Mouse (Mus musculus) embryonic stem cell, embryonic (primary cell): ENCODE results near the gene Zfp1.

Experiments used
- CTCF ChIA-PET, 4 experiments: fragments of 300-600 bp in 2 of 4; fragments of 350-600 bp in 2 of 4; sonication (Branson Sonifier 250); formaldehyde crosslinking; loops; one replicate each; lab custom pipeline; 2022; ENCODE audit warnings: inconsistent platforms in 2 of 4; lab: Charles Lee
- POLR2A ChIA-PET, 4 experiments: fragments of 300-600 bp in 2 of 4; fragments of 350-600 bp in 2 of 4; sonication (Branson Sonifier 250); formaldehyde crosslinking; loops; one replicate each; lab custom pipeline; 2022; ENCODE audit warnings: antibody characterized with exemption in 4 of 4, inconsistent platforms in 1 of 4; lab: Charles Lee

The Zfp1 gene

GRCm38 (mm10) chr8:111682521-111682920, 39.3 kb downstream of the Zfp1 start:
- ChIA-PET CTCF (interaction anchor here in 2 of 4 experiments (0.7 to 3.1 kb wide), 4 partner anchors 9 to 352 kb away, joined by 3 to 14 read pairs (median 6); no protein-coding TSS in a partner anchor), POLR2A (interaction anchor here (0.5 to 2.5 kb wide), 7 partner anchors 11 to 282 kb away, joined by 3 to 9 read pairs (median 4); partner anchors contain the start of gene Zfp1 (in 1 of the 4))

- CTCF ChIA-PET = interaction anchor here in 2 of 4 experiments (0.9 to 2.2 kb wide), 2 partner anchors 10 to 137 kb away, joined by 6 read pairs; no protein-coding TSS in a partner anchor
- POLR2A ChIA-PET = interaction anchor here in 2 of 4 experiments (0.6 to 1.3 kb wide), 3 partner anchors 11 to 254 kb away, joined by 3 to 5 read pairs (median 4); partner anchors contain the start of gene Gabarapl2 (in 1 of the 2)
Measured at GRCm38 (mm10) chr8:111686881-111687280, 43.7 kb downstream of the Zfp1 start.

GRCm38 (mm10) chr8:111690960-111691445, 47.8 kb downstream of the Zfp1 start, which contains the start of gene Ctrb1:
Gene Ctrb1, minus strand, starts transcription at chr8:111691010.
- ChIA-PET CTCF (interaction anchor here (0.8 to 2.2 kb wide), 5 partner anchors 9 to 342 kb away, joined by 3 to 8 read pairs (median 3); no protein-coding TSS in a partner anchor), POLR2A (interaction anchor here in 2 of 4 experiments (0.5 to 2.6 kb wide), 6 partner anchors 8 to 343 kb away, joined by 3 to 7 read pairs (median 3); partner anchors contain the start of gene Znrf1 (in 1 of the 2))

GRCm38 (mm10) chr8:111693261-111693741, 50.1 kb downstream of the Zfp1 start:
- POLR2A ChIA-PET = interaction anchor here in 3 of 4 experiments (0.6 to 2.6 kb wide), 14 partner anchors 11 to 340 kb away, joined by 3 to 9 read pairs (median 4); partner anchors contain the start of gene Zfp1 (in 1 of the 3)
- CTCF ChIA-PET = interaction anchor here in 2 of 4 experiments (0.6 to 1.9 kb wide), 7 partner anchors 12 to 546 kb away, joined by 3 to 11 read pairs (median 4); no protein-coding TSS in a partner anchor

- POLR2A ChIA-PET = interaction anchor here in 1 of 4 experiments (3.0 kb wide), 1 partner anchor 12 kb away, joined by 16 read pairs; no protein-coding TSS in a partner anchor
- CTCF ChIA-PET = interaction anchor here in 3 of 4 experiments (0.6 to 2.6 kb wide), 3 partner anchors 14 to 361 kb away, joined by 3 to 12 read pairs (median 4); no protein-coding TSS in a partner anchor
Measured at GRCm38 (mm10) chr8:111695441-111695840, 52.2 kb downstream of the Zfp1 start.

DNA sequence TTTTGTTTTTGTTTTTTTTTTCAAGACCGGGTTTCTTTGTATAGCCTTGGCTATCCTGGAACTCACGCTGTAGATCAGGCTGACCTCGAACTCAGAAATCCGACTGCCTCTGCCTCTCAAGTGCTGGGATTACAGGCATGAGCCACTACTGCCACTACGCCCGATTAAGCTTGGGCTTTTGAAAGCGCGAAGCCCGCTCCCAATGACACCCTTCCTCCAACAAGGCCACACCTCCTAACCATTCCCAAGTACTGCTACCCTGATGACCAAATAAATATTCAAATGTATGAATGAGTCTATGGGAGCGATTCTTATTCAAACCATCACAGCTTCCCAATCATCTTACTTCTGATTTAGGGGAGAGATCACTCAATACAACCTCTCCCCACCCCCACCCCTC, 54.5 kb downstream of the Zfp1 start:
- CTCF ChIA-PET = interaction anchor here (0.6 to 2.6 kb wide), 15 partner anchors 9 to 243 kb away, joined by 3 to 12 read pairs (median 4); partner anchors contain the start of gene Gabarapl2 (in 1 of the 4)
- POLR2A ChIA-PET = interaction anchor here in 3 of 4 experiments (0.6 to 3.0 kb wide), 17 partner anchors 10 to 247 kb away, joined by 3 to 16 read pairs (median 3); partner anchors contain the start of gene Tmem231 (in 1 of the 3)

GRCm38 (mm10) chr8:111699035-111699434, 55.8 kb downstream of the Zfp1 start:
- ChIA-PET CTCF (interaction anchor here in 3 of 4 experiments (0.6 to 0.9 kb wide), 6 partner anchors 41 to 1728 kb away, joined by 3 to 9 read pairs (median 6); partner anchors contain the start of gene Znrf1 (in 1 of the 3)), POLR2A (interaction anchor here in 3 of 4 experiments (0.6 to 1.3 kb wide), 6 partner anchors 9 to 349 kb away, joined by 3 to 4 read pairs (median 3); partner anchors contain the start of gene Ctrb1 (in 1 of the 3))

DNA sequence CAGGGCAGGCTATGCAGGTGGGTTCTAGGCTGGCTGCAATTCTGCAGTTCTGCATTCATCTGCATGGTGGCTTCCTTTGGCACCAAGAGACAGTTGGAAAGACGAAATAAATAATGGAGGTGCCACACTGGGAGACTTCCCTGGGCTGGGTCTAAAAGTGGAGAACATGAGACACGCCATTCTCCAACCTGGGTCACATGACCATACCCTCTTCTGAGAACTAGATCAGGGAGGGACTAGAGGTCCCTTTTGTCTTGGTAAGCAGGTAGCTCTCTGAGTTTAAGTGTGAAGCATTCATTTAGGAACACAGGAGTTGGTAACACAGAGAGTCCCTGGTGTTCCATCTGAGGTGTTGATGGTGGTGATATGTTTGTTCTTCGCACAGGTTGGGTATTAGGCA, 57.0 kb downstream of the Zfp1 start:
- CTCF ChIA-PET = interaction anchor here in 1 of 4 experiments (2.4 kb wide), 1 partner anchor 19 kb away, joined by 9 read pairs; no protein-coding TSS in a partner anchor
- POLR2A ChIA-PET = interaction anchor here in 1 of 4 experiments (1.1 to 1.5 kb wide), 2 partner anchors 31 to 46 kb away, joined by 3 read pairs; no protein-coding TSS in a partner anchor

DNA sequence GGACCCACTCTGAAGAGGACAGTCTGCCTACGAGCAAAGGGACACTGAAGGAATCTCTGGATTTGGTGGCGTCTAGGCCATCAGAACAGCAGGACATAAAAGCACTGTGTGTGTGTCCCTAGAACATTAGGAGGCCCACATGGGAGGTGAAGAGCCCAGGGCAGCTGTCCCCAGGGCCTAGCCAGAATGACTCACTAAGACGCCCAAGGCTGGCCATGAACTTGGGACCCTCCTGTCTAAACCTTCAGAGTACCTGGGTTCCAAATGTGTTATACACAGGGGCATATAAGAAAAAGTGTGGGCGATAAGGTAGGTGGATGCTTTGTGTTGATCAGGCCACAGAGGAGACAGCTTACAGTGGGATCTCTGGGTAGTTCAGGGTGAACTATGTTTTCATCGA, 57.5 kb downstream of the Zfp1 start:
- POLR2A ChIA-PET = interaction anchor here in 1 of 4 experiments (0.9 to 1.5 kb wide), 3 partner anchors 17 to 46 kb away, joined by 3 read pairs; no protein-coding TSS in a partner anchor
- CTCF ChIA-PET = interaction anchor here in 1 of 4 experiments (0.6 to 2.4 kb wide), 2 partner anchors 20 to 88 kb away, joined by 3 to 9 read pairs; no protein-coding TSS in a partner anchor

- POLR2A ChIA-PET = interaction anchor here in 2 of 4 experiments (0.7 to 1.1 kb wide), 3 partner anchors 14 to 30 kb away, joined by 3 to 4 read pairs (median 3); no protein-coding TSS in a partner anchor
- CTCF ChIA-PET = interaction anchor here in 2 of 4 experiments (0.6 to 2.4 kb wide), 3 partner anchors 14 to 400 kb away, joined by 5 to 9 read pairs (median 5); no protein-coding TSS in a partner anchor
Measured at GRCm38 (mm10) chr8:111701380-111701779, 58.2 kb downstream of the Zfp1 start.

DNA sequence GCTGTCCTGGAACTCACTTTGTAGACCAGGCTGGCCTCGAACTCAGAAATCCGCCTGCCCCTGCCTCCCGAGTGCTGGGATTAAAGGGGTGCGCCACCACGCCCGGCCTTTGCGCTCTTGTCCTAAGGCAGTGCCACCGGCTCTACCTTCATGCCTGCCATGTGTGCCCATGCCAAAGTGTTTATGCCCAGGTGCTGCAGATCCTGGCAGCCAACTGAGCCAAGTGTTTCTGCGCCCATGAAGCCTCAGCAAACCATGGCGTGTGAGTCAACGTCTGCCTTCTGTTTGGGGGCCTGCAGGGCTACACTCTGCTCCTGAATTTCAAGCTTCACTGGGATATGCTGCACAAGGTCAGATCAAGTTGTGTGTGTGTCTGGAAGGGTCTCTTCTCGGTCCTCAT, 61.4 kb downstream of the Zfp1 start:
- POLR2A ChIA-PET = interaction anchor here (0.5 to 2.2 kb wide), 6 partner anchors 12 to 707 kb away, joined by 3 to 6 read pairs (median 5); partner anchors contain the start of gene Cfdp1 (in 1 of the 4)
- CTCF ChIA-PET = interaction anchor here in 1 of 4 experiments (1.1 kb wide), 1 partner anchor 13 kb away, joined by 4 read pairs; no protein-coding TSS in a partner anchor

GRCm38 (mm10) chr8:111705222-111705621, 62.0 kb downstream of the Zfp1 start:
- ChIA-PET POLR2A (interaction anchor here (0.5 to 2.2 kb wide), 8 partner anchors 11 to 334 kb away, joined by 3 to 8 read pairs (median 4); partner anchors contain the start of gene Cfdp1 (in 1 of the 4)), CTCF (interaction anchor here in 1 of 4 experiments (1.1 kb wide), 1 partner anchor 13 kb away, joined by 4 read pairs; no protein-coding TSS in a partner anchor)

DNA sequence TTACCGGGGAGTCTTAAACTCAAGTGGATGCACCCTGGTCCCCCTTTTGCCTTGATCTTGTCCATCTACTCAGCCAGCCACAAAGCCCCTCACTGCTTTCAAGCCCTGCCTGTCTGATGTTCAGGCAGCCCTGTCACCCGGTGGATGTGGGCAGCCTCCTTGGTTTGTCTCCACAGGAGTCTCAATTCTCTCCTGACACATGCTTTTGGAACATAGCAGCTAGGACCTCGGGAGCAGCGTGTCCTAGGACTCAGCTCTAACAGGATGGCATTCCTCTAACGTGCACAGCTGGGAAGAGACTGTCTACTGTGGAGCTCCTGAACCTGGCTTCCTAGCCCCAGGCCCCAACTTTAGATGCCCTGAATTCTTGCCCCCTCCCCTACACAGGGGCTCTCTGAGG, 62.5 kb downstream of the Zfp1 start:
- POLR2A ChIA-PET = interaction anchor here (0.5 to 2.2 kb wide), 7 partner anchors 11 to 334 kb away, joined by 3 to 8 read pairs (median 3); no protein-coding TSS in a partner anchor

GRCm38 (mm10) chr8:111708265-111708664, 65.1 kb downstream of the Zfp1 start:
- POLR2A ChIA-PET = interaction anchor here in 2 of 4 experiments (0.5 to 3.4 kb wide), 4 partner anchors 11 to 788 kb away, joined by 3 to 16 read pairs (median 4); partner anchors contain the start of gene St3gal2 (in 1 of the 2)
- CTCF ChIA-PET = interaction anchor here in 2 of 4 experiments (0.6 to 1.3 kb wide), 4 partner anchors 9 to 325 kb away, joined by 3 to 10 read pairs (median 4); no protein-coding TSS in a partner anchor

More for the DNA sequence above, 62.5 kb downstream of the Zfp1 start:
- CTCF ChIA-PET = interaction anchor here in 2 of 4 experiments (0.6 to 1.1 kb wide), 2 partner anchors 14 to 175 kb away, joined by 3 to 4 read pairs; no protein-coding TSS in a partner anchor

DNA sequence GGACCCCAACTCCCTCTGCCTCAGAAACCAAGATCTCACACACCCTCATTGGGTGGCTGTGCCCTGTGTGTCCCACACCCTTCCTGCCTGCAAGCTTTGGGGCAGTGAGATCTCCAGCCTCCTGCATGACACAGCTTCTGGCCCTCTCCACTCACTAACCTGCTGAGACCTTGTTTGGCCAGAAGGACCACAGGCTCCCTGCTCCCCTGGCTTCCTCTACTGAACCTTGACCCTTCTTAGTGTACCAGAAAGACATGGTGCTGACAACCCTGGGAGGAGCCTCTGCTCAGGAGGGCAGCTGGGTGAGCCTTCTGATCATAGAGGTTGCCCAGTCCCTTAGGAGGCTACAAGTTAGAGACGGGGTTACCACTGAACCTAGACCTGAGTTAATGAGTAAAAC, 66.0 kb downstream of the Zfp1 start:
- ChIA-PET CTCF (interaction anchor here in 3 of 4 experiments (0.6 to 1.3 kb wide), 4 partner anchors 8 to 324 kb away, joined by 3 to 5 read pairs (median 4); no protein-coding TSS in a partner anchor), POLR2A (interaction anchor here in 2 of 4 experiments (1.1 to 3.4 kb wide), 4 partner anchors 9 to 211 kb away, joined by 3 to 16 read pairs (median 4); no protein-coding TSS in a partner anchor)

GRCm38 (mm10) chr8:111710777-111711485, 67.7 kb downstream of the Zfp1 start:
- ChIA-PET POLR2A (interaction anchor here in 2 of 4 experiments (0.5 to 1.6 kb wide), 5 partner anchors 9 to 78 kb away, joined by 3 to 4 read pairs (median 3); no protein-coding TSS in a partner anchor), CTCF (interaction anchor here in 3 of 4 experiments (0.6 to 2.3 kb wide), 7 partner anchors 13 to 824 kb away, joined by 3 to 6 read pairs (median 3); partner anchors contain the start of gene Adat1 (in 1 of the 3))
